Mouse (Mus musculus): ENCODE measurements around the gene Sh3kbp1.

GRCm38 (mm10) chrX:159704381-159705004 lies 77.4 kb downstream of the Sh3kbp1 start:
- no peak for TF ChIP-seq CTCF (conservative IDR thresholded peaks at IDR 0.05; ENCODE audit: low read length)
- no peak for TF ChIP-seq POU5F1 (IDR thresholded peaks at IDR 0.05; ENCODE audit: borderline replicate concordance, low read length)

All from E14TG2a.4 (cell line).